Mouse (Mus musculus) forebrain, embryonic 10.5 days (tissue): ENCODE measurements at regions not wholly inside any gene's neighbourhood (a gene's known extent, or its start where the extent isn't known, plus 50 kb on each side); places are given as distances from the start of the nearest gene placed in this dataset.
A peak's percentile ranks its signal among the peaks of the same experiment; 100 is the strongest.
"Not testable (repeated sequence)": the region's sequence is repeated elsewhere in the genome, so short reads cannot be mapped to it uniquely, and the experiment has no call there.

Experiments used
- DNase-seq: peaks from one replicate; pipeline ENCODE4 v3.0.0-alpha.2; 2017; ENCODE audit warnings: low spot score; ENCODE audit errors: extremely low spot score
- H3K27ac ChIP-seq: fragments of 300-500 bp; sonication (generic); 2 replicates; pipeline ENCODE4 v1.5.1; 2016; ENCODE audit warnings: mild to moderate bottlenecking
- H3K27me3 ChIP-seq: fragments of 300-500 bp; sonication (generic); 2 replicates; pipeline ENCODE4 v1.6.1; 2016; ENCODE audit warnings: mild to moderate bottlenecking; ENCODE audit not compliant: poor library complexity, severe bottlenecking
- H3K36me3 ChIP-seq: fragments of 300-500 bp; sonication (generic); replicated peaks from 2 replicates; pipeline ENCODE4 v1.6.1; 2016; ENCODE audit warnings: mild to moderate bottlenecking, moderate library complexity
- H3K4me1 ChIP-seq: fragments of 300-500 bp; sonication (generic); 2 replicates; pipeline ENCODE4 v1.6.1; 2016
- H3K4me3 ChIP-seq: fragments of 300-500 bp; sonication (generic); 2 replicates; pipeline ENCODE4 v1.5.1; 2016; ENCODE audit warnings: mild to moderate bottlenecking, moderate library complexity
- H3K9me3 ChIP-seq: fragments of 300-500 bp; sonication (generic); 2 replicates; pipeline ENCODE4 v1.6.1; 2016; ENCODE audit warnings: mild to moderate bottlenecking, moderate library complexity
- WGBS: fragments of 180-500 bp; shearing (Covaris S2); methylation state at CpG from one replicate; pipeline ENCODE4 v1.1.7; 2016; 5-methylcytosine and 5-hydroxymethylcytosine counted together

DNA sequence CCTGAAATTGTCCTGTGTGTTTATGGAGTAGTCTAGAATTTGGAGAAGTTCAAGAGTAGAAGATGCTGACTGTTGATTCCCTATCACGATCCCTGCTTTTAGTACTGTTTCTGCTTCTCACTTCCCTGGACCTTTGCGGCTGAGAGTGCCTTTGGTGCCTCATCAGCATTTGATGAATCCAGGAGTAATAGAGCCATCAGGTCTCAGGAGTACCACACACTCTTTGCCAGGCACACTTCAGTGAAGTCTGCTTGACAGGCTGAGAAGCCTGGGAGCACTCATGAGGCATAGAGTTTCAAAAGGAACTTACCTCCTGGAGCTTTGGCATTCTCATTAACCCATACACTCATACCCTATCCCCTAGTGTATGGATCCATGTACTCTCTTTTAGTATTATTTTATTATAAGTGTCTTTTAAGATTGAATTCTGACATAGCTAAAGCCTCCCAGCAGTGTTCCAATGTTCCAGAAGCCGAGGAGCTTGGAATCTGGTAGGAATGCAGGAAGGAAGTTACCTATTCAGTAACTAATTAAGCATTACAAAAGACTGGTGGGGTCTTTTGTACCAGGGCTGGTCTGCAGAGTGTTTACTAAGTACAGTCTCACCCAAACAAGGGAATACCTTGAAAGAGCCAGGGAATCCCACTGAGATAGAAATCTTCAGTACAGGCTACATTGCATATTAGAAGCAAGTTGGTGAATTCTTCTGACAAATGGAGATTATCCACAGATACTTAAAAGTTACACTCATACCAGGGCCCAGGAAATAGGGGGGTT, 139.7 kb downstream of the Tex13c3 start:
- not testable (repeated sequence) for H3K27ac ChIP-seq, H3K4me1 ChIP-seq, H3K36me3 ChIP-seq, H3K27me3 ChIP-seq, H3K4me3 ChIP-seq, H3K9me3 ChIP-seq, DNase-seq
- WGBS = 76% methylated on average over 3 of the region's 3 CpGs

DNA sequence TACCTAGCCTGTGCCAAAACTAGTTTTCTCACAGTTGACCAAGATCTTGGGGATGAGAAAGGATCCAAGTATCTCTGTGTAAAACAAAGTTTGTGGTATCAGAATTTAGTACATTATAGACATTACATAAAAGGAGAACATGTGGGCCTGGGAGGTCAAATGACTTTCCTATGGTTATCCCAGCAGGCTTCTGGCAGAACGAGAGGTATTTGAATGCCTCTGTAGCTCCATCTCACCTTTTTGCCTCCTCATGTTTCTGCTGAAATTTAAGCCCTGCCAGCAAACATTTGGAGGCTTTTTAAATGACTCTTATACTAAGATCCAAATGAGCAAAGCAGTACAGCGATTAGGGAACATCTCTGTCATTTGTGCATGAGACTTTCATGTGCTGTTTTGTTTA, 167.8 kb downstream of the Tex13c3 start:
- H3K27me3 ChIP-seq = no peaks in the 10 kb centered on the region

GRCm38 (mm10) chrX:19311809-19312559, 169.1 kb downstream of the Tex13c3 start:
- DNase-seq = no peak
- Histone ChIP-seq H3K27ac (no peak overlapping the region), H3K9me3 (no peaks in the 10 kb centered on the region), H3K27me3 (no peaks in the 10 kb centered on the region), H3K4me3 (no peak overlapping the region), H3K4me1 (peaks cover 5% of the 10 kb centered on the region; the same call in 1 of the 2 replicates), H3K36me3 (no peaks in the 10 kb centered on the region)
- WGBS = 68% methylated on average over 1 of the region's 1 CpGs

More for the DNA sequence above, 167.8 kb downstream of the Tex13c3 start:
- peaks cover 5% of the 10 kb centered on the region; the same call in 1 of the 2 replicates for H3K4me1 ChIP-seq
- WGBS = 75% methylated on average over 2 of the region's 2 CpGs
- H3K36me3 ChIP-seq = no peaks in the 10 kb centered on the region
- H3K9me3 ChIP-seq = no peaks in the 10 kb centered on the region
- H3K4me3 ChIP-seq = no peak overlapping the region
- no peak for DNase-seq
- H3K27ac ChIP-seq = no peak overlapping the region

DNA sequence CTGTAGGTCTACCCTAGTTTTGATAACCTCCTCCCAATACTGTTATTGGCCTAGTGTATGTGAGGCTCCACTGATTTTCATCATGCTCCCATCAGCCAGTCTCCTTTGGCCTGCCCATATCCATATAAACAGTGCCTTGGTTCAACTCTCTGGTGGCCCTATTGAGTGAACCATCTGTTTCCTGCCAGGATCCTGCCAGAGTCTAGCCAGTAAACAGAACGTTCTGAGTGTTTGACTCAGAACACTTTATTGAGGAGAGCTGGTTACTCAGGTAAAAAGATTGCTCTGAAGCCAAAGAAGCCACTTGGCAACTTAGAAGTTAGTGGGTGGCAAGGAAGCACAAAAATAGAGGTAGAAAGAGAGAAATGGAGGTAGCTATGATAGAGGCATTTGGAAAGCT, 169.7 kb downstream of the Tex13c3 start:
- Histone ChIP-seq H3K9me3 (no peaks in the 10 kb centered on the region), H3K27ac (no peak overlapping the region), H3K4me3 (no peak overlapping the region), H3K4me1 (peaks cover 5% of the 10 kb centered on the region; the same call in 1 of the 2 replicates), H3K36me3 (no peaks in the 10 kb centered on the region), H3K27me3 (no peaks in the 10 kb centered on the region)
- WGBS = 67% methylated on average over 1 of the region's 1 CpGs
- DNase-seq = no peak

- no peak overlapping the region for H3K27ac ChIP-seq
- H3K9me3 ChIP-seq = no peaks in the 10 kb centered on the region; the same call in 1 of the 2 replicates
- H3K4me3 ChIP-seq = no peak overlapping the region
- no peak for DNase-seq
- WGBS = 90% methylated on average over 2 of the region's 2 CpGs
- H3K36me3 ChIP-seq = no peaks in the 10 kb centered on the region
- H3K4me1 ChIP-seq = no peaks in the 10 kb centered on the region
- no peaks in the 10 kb centered on the region for H3K27me3 ChIP-seq
Measured at GRCm38 (mm10) chrX:19288171-19288570, 192.9 kb downstream of the Tex13c3 start.

- DNase-seq = no peak
- H3K4me1 ChIP-seq = no peaks in the 10 kb centered on the region
- no peaks in the 10 kb centered on the region for H3K27me3 ChIP-seq
- H3K9me3 ChIP-seq = no peaks in the 10 kb centered on the region; the same call in 1 of the 2 replicates
- H3K36me3 ChIP-seq = no peaks in the 10 kb centered on the region
- H3K4me3 ChIP-seq = no peak overlapping the region
- WGBS = 91% methylated on average over 5 of the region's 5 CpGs
- no peak overlapping the region for H3K27ac ChIP-seq
Measured at GRCm38 (mm10) chrX:19286431-19286830, 194.7 kb downstream of the Tex13c3 start.

- no peaks in the 10 kb centered on the region for H3K4me1 ChIP-seq
- no peak for DNase-seq
- H3K9me3 ChIP-seq = no peaks in the 10 kb centered on the region; the same call in 1 of the 2 replicates
- no peaks in the 10 kb centered on the region for H3K36me3 ChIP-seq
- no peak overlapping the region for H3K27ac ChIP-seq
- no peaks in the 10 kb centered on the region for H3K27me3 ChIP-seq
- no peak overlapping the region for H3K4me3 ChIP-seq
- 74% methylated on average over 4 of the region's 4 CpGs for WGBS
Measured at GRCm38 (mm10) chrX:19285773-19286172, 195.3 kb downstream of the Tex13c3 start.

DNA sequence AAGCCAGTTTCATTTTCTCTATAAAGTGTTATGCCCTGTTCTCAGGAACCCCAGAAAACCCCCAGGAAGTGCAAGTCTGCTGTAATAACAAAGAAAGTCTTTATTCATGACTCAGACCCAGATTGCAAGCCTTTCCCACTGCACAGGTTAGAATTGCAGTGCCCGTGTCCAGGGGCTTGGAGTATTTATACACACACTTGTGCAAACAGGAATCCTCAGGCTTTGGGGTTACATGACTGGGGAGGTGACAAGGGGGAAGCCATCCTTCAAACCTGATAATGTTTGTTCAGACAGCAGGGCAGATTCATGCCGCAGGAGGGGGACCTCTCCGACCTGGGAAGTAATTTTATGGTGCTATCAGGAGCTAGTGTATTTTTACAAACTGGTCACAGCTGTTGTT, 198.0 kb downstream of the Tex13c3 start:
- Histone ChIP-seq H3K27me3 (no peaks in the 10 kb centered on the region), H3K27ac (no peak overlapping the region), H3K36me3 (no peaks in the 10 kb centered on the region), H3K9me3 (no peaks in the 10 kb centered on the region), H3K4me3 (no peak overlapping the region), H3K4me1 (no peaks in the 10 kb centered on the region)
- DNase-seq = no peak
- WGBS = 81% methylated on average over 3 of the region's 3 CpGs

DNA sequence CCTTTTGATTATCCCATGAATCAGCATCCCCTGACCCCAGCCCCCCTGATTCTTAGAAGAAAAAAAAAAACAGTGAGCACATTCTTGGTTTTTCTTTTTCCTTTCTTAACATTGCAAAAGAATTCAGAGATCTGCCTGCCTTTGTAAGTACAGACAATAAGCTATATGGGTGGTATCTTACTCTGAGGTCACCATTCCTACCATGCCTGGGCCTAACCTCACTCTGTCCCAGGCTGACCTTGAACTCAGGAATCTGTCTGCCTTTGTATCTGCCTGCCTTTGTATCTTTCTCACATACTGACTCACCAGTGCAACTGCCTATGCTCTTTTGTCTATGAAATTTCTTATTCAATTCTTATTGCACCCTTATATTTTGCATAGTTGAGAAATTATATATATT, 216.9 kb downstream of the Tex13c3 start:
- Histone ChIP-seq H3K36me3 (no peaks in the 10 kb centered on the region), H3K27ac (no peak overlapping the region), H3K27me3 (no peaks in the 10 kb centered on the region), H3K4me3 (no peak overlapping the region), H3K4me1 (no peaks in the 10 kb centered on the region), H3K9me3 (no peaks in the 10 kb centered on the region)
- DNase-seq = no peak

- no peaks in the 10 kb centered on the region for H3K27me3 ChIP-seq
- 85% methylated on average over 2 of the region's 2 CpGs for WGBS
- H3K27ac ChIP-seq = no peak overlapping the region
- no peaks in the 10 kb centered on the region for H3K36me3 ChIP-seq
- no peaks in the 10 kb centered on the region for H3K9me3 ChIP-seq
- no peak overlapping the region for H3K4me3 ChIP-seq
- DNase-seq = no peak
- H3K4me1 ChIP-seq = no peaks in the 10 kb centered on the region
Measured at GRCm38 (mm10) chrX:19246777-19247619, 234.1 kb downstream of the Tex13c3 start.

DNA sequence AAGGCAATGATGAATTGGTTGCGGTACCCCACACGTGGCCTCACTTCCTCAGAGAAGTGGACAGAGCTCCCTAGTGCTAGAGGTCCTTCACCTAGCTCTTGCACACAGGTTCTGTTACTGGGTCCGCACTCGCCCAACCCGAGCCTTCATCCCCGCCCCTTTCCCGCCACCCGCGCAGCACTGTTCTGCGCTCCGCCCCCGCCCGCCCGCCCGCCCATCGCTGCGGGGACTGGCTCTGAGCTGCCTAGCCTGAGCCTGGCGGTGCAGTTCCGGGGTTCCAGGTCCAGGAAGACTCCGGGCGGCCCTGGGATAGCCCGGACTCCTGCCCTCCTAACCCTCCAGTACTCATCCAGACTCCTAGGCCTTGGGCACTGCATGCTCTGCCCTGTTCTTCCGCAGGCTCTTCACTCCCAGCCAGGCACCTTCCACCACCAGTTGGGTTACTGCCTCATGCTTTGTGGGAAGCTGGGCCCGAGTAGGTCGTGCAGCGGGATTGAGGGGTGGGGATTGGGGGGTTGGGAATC, 243.3 kb downstream of the Tex13c3 start:
- no peaks in the 10 kb centered on the region; the same call in 1 of the 2 replicates for H3K4me1 ChIP-seq
- 12% methylated on average over 20 of the region's 26 CpGs for WGBS
- H3K36me3 ChIP-seq = no peaks in the 10 kb centered on the region
- no peaks in the 10 kb centered on the region for H3K9me3 ChIP-seq
- H3K27me3 ChIP-seq = no peaks in the 10 kb centered on the region
- peak overlapping the region; percentile 59 for H3K4me3 ChIP-seq
- peak overlapping the region; percentile 83 for H3K27ac ChIP-seq
- DNase-seq = peak; percentile 44

DNA sequence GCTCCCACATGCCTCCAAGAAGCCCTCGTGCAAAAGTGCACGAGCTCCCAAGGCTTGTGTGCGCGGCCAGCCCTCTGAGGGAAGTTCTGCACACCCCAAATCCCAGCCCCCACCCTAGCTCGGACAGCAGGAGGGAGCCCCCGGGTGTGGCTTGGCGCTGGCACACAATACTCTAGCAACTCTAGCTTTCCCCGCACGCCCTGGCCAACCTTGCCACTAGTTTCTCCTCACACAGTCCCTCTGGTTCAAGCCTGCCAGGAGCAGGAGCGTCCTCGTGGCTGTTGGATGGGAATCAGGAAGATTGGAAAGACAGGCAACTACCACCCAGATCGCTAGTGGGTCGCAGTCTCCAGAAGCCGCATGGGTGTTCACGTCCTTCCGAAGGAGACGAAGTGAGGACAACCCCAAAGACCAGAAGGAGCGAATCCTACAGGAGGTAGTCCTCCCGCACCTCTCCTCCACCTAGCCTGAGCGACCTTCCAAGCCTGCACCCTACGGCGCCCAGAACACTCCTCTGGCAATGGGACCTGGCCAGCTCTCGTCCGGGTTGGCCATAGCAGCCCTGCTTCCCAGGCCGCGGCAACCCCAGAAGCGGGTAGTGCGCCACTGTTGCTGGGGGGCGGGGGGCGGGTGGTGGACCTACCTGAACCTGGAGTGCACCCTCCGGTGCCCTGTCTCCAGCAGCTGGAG, 243.9 kb downstream of the Tex13c3 start:
- 15% methylated on average over 31 of the region's 31 CpGs for WGBS
- Histone ChIP-seq H3K4me3 (peak overlapping the region; percentile 59), H3K27me3 (no peaks in the 10 kb centered on the region), H3K9me3 (no peaks in the 10 kb centered on the region), H3K27ac (peak overlapping the region; percentile 83), H3K36me3 (no peaks in the 10 kb centered on the region), H3K4me1 (no peaks in the 10 kb centered on the region; the same call in 1 of the 2 replicates)
- DNase-seq = peak; percentile 17
